Mouse (Mus musculus) limb, embryonic 11.5 days (tissue): ENCODE measurements around the gene Gm10964. TPM values are rescaled to one million over a fixed set of nuclear protein-coding genes. Genes with fewer than 3 reads are reported as not detected.

ENCODE experiments used
- ATAC-seq: fragments of 200-750 bp; cut with Nextera tagmentation; 2 replicates; pipeline ENCODE4 v1.8.0; 2017; ENCODE audit warnings: low read depth; ENCODE audit not compliant: insufficient number of reproducible peaks, low FRiP score, low TSS enrichment
- DNase-seq: peaks from one replicate; pipeline ENCODE4 v3.0.0-alpha.2; 2015; ENCODE audit warnings: low spot score
- H3K27ac ChIP-seq: fragments of 300-500 bp; sonication (generic); replicated peaks from 2 replicates; pipeline ENCODE4 v1.5.1; 2014; ENCODE audit warnings: low read depth, mild to moderate bottlenecking, low read length
- H3K27me3 ChIP-seq: fragments of 300-500 bp; sonication (generic); 2 replicates; pipeline ENCODE4 v1.6.1; 2014; ENCODE audit warnings: mild to moderate bottlenecking, low read length, mixed read lengths; ENCODE audit not compliant: control insufficient read depth, insufficient read depth
- H3K36me3 ChIP-seq: fragments of 300-500 bp; sonication (generic); 2 replicates; pipeline ENCODE4 v1.6.1; 2014; ENCODE audit warnings: mild to moderate bottlenecking, low read length, moderate library complexity, mixed read lengths; ENCODE audit not compliant: control insufficient read depth, insufficient read depth
- H3K4me1 ChIP-seq: fragments of 300-500 bp; sonication (generic); 2 replicates; pipeline ENCODE4 v1.6.1; 2014; ENCODE audit warnings: low read length, mixed read lengths; ENCODE audit not compliant: control insufficient read depth, insufficient read depth
- H3K4me2 ChIP-seq: fragments of 300-500 bp; sonication (generic); 2 replicates; pipeline ENCODE4 v1.6.1; 2014; ENCODE audit warnings: low read depth, mild to moderate bottlenecking, moderate library complexity; ENCODE audit not compliant: severe bottlenecking
- H3K4me3 ChIP-seq: fragments of 300-500 bp; sonication (generic); 2 replicates; pipeline ENCODE4 v1.5.1; 2014; ENCODE audit warnings: low read depth, low read length
- H3K9ac ChIP-seq: fragments of 300-500 bp; sonication (generic); 2 replicates; pipeline ENCODE4 v1.6.1; 2014; ENCODE audit warnings: mild to moderate bottlenecking, low read length
- H3K9me3 ChIP-seq: fragments of 300-500 bp; sonication (generic); 2 replicates; pipeline ENCODE4 v1.6.1; 2016; ENCODE audit warnings: low read length; ENCODE audit not compliant: control insufficient read depth
- WGBS: fragments of 180-500 bp; shearing (Covaris S2); extraction: QIAGEN DNeasy Blood & Tissue Kit; methylation state at CpG from one replicate; pipeline ENCODE4 v1.1.7; 2014; 5-methylcytosine and 5-hydroxymethylcytosine counted together
- polyA plus RNA-seq: library from polyadenylated mRNA; unstranded; fragments of >200 nt; fragmentation: Nextera tagmentation; extraction: Ambion mirVana; gene quantifications from 2 replicates; pipeline ENCODE4 v1.2.1, GENCODE M21; 2014

Gm10964 gene
- polyA plus RNA-seq, 1 experiment from 2014 or later: not detected

- no peak overlapping the region for H3K9ac ChIP-seq
- no peak overlapping the region for H3K4me2 ChIP-seq
- DNase-seq (no peak), ATAC-seq (no peak)
- H3K4me1 ChIP-seq: no peaks in the 10 kb centered on the region
- no peak overlapping the region for H3K27ac ChIP-seq
- no peaks in the 10 kb centered on the region for H3K27me3 ChIP-seq
- H3K36me3 ChIP-seq: peaks cover 8% of the 10 kb centered on the region; the same call in 1 of the 2 replicates
- no peak overlapping the region for H3K4me3 ChIP-seq
- 90% methylated on average over 11 of the region's 11 CpGs for WGBS
- no peaks in the 10 kb centered on the region for H3K9me3 ChIP-seq
Measured at GRCm38 (mm10) chr3:103777940-103778339, 38.8 kb downstream of the Gm10964 start.

DNA sequence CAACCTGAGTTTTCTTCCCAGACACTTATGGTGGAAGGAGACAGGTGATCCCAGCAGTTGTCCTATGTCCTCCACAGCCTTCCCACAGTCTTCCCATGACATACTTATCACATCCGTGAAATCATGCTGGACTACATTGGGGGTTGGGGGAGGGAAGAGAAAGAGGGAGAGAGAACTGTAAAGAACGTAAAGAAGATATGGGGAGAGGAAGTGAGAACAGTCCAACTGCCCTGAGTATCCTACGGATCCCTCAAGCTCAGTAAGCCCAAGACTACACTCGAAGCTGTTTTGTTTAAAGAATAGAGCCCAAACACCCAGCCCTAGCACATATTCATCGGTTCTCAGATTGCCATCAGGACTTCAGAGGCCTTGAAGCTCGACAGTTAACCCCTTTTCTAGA lies 39.5 kb downstream of the Gm10964 start:
- Histone ChIP-seq H3K36me3 (peaks cover 8% of the 10 kb centered on the region; the same call in 1 of the 2 replicates), H3K4me3 (no peak overlapping the region), H3K4me1 (no peaks in the 10 kb centered on the region), H3K27me3 (no peaks in the 10 kb centered on the region), H3K4me2 (no peak overlapping the region), H3K27ac (no peak overlapping the region), H3K9ac (no peak overlapping the region), H3K9me3 (no peaks in the 10 kb centered on the region)
- ATAC-seq (no peak), DNase-seq (no peak)
- 88% methylated on average over 6 of the region's 6 CpGs for WGBS

- no peak overlapping the region for H3K27ac ChIP-seq
- H3K36me3 ChIP-seq: peaks cover 8% of the 10 kb centered on the region; the same call in 1 of the 2 replicates
- no peak for ATAC-seq
- no peak overlapping the region for H3K9ac ChIP-seq
- H3K4me2 ChIP-seq: no peak overlapping the region
- no peak overlapping the region for H3K4me3 ChIP-seq
- H3K9me3 ChIP-seq: no peaks in the 10 kb centered on the region
- H3K4me1 ChIP-seq: no peaks in the 10 kb centered on the region
- 93% methylated on average over 7 of the region's 7 CpGs for WGBS
- H3K27me3 ChIP-seq: no peaks in the 10 kb centered on the region
- no peak for DNase-seq
Measured at GRCm38 (mm10) chr3:103779183-103779582, 40.0 kb downstream of the Gm10964 start.

- no peaks in the 10 kb centered on the region for H3K4me1 ChIP-seq
- H3K27ac ChIP-seq: no peak overlapping the region
- ATAC-seq (no peak), DNase-seq (no peak)
- 90% methylated on average over 3 of the region's 3 CpGs for WGBS
- H3K9me3 ChIP-seq: no peaks in the 10 kb centered on the region
- peaks cover 8% of the 10 kb centered on the region; the same call in 1 of the 2 replicates for H3K36me3 ChIP-seq
- no peak overlapping the region for H3K9ac ChIP-seq
- no peak overlapping the region for H3K4me2 ChIP-seq
- H3K27me3 ChIP-seq: no peaks in the 10 kb centered on the region
- no peak overlapping the region for H3K4me3 ChIP-seq
Measured at GRCm38 (mm10) chr3:103780271-103780670, 41.1 kb downstream of the Gm10964 start.

- DNase-seq (no peak), ATAC-seq (no peak)
- Histone ChIP-seq H3K27me3 (no peaks in the 10 kb centered on the region), H3K9me3 (no peaks in the 10 kb centered on the region), H3K36me3 (peaks cover 8% of the 10 kb centered on the region; the same call in 1 of the 2 replicates), H3K27ac (no peak overlapping the region), H3K9ac (no peak overlapping the region), H3K4me1 (no peaks in the 10 kb centered on the region), H3K4me2 (no peak overlapping the region), H3K4me3 (no peak overlapping the region)
- WGBS: 89% methylated on average over 5 of the region's 5 CpGs
Measured at GRCm38 (mm10) chr3:103780777-103781176, 41.6 kb downstream of the Gm10964 start.

GRCm38 (mm10) chr3:103782844-103783609 lies 43.9 kb downstream of the Gm10964 start:
- H3K4me2 ChIP-seq: no peak overlapping the region
- H3K27me3 ChIP-seq: no peaks in the 10 kb centered on the region
- no peak for ATAC-seq
- no peak overlapping the region for H3K9ac ChIP-seq
- no peaks in the 10 kb centered on the region for H3K4me1 ChIP-seq
- no peak overlapping the region for H3K27ac ChIP-seq
- no peaks in the 10 kb centered on the region; the same call in 1 of the 2 replicates for H3K36me3 ChIP-seq
- H3K4me3 ChIP-seq: no peak overlapping the region
- H3K9me3 ChIP-seq: no peaks in the 10 kb centered on the region
- DNase-seq: no peak
- 89% methylated on average over 4 of the region's 4 CpGs for WGBS

DNA sequence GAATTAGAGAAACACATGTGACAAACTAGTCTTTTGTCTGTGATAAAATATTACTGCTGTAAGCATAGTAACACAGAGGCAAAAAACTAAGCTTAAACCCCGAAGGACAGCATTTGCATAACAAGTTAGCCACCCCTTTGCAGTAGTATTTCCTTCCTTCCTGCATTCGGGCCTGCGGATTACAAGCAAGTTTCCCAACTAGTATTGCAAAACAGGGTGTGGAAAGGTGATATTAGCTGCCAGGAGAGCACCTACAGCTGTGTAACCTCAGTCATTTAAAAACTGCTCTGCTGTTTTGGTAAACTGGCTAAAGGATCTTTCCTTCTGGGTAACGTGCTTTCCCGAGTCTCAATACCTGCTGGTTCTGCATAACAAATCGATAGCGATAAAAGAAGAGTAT lies 48.1 kb downstream of the Gm10964 start:
- no peak overlapping the region for H3K4me3 ChIP-seq
- H3K36me3 ChIP-seq: no peaks in the 10 kb centered on the region
- ATAC-seq (no peak), DNase-seq (no peak)
- 73% methylated on average over 7 of the region's 7 CpGs for WGBS
- H3K9ac ChIP-seq: no peak overlapping the region
- H3K27me3 ChIP-seq: no peaks in the 10 kb centered on the region
- no peak overlapping the region for H3K27ac ChIP-seq
- H3K4me1 ChIP-seq: 0 out of 2 replicates have a peak, but pooled peaks cover 2% of the 10 kb centered on the region
- no peaks in the 10 kb centered on the region for H3K9me3 ChIP-seq
- no peak overlapping the region for H3K4me2 ChIP-seq

DNA sequence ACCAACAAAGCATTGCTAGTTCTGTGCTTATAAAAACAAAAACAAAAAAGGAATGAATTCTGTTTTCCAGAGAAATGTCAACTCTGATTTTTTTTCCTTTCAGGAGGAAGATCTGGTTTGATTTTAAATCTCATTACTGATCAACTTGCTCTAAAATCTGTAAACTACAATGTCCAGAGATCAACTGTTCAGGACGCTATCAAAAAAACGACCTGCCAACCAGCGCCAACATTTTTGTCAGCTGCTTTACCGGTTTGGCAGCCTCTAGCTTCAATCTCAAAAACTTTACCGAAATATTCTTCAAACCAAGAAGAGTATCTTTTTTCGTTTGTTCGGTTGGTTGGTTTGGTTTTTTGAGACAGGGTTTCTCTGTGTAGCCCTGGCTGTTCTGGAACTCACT lies 49.9 kb downstream of the Gm10964 start:
- H3K27ac ChIP-seq: no peak overlapping the region
- ATAC-seq: no peak
- no peaks in the 10 kb centered on the region for H3K9me3 ChIP-seq
- H3K4me3 ChIP-seq: no peak overlapping the region
- 0 out of 2 replicates have a peak, but pooled peaks cover 2% of the 10 kb centered on the region for H3K4me1 ChIP-seq
- 84% methylated on average over 7 of the region's 7 CpGs for WGBS
- H3K4me2 ChIP-seq: no peak overlapping the region
- H3K27me3 ChIP-seq: no peaks in the 10 kb centered on the region
- DNase-seq: no peak
- H3K36me3 ChIP-seq: no peaks in the 10 kb centered on the region
- no peak overlapping the region for H3K9ac ChIP-seq
